Mouse (Mus musculus) forebrain, embryonic 10.5 days (tissue): ENCODE measurements around the gene Bicc1. TPM values are rescaled to one million over a fixed set of nuclear protein-coding genes. Genes with fewer than 3 reads are reported as not detected.

ENCODE experiments used
- DNase-seq: peaks from one replicate; pipeline ENCODE4 v3.0.0-alpha.2; 2017; ENCODE audit warnings: low spot score; ENCODE audit errors: extremely low spot score
- H3K27ac ChIP-seq: fragments of 300-500 bp; sonication (generic); 2 replicates; pipeline ENCODE4 v1.5.1; 2016; ENCODE audit warnings: mild to moderate bottlenecking
- H3K27me3 ChIP-seq: fragments of 300-500 bp; sonication (generic); 2 replicates; pipeline ENCODE4 v1.6.1; 2016; ENCODE audit warnings: mild to moderate bottlenecking; ENCODE audit not compliant: poor library complexity, severe bottlenecking
- H3K36me3 ChIP-seq: fragments of 300-500 bp; sonication (generic); replicated peaks from 2 replicates; pipeline ENCODE4 v1.6.1; 2016; ENCODE audit warnings: mild to moderate bottlenecking, moderate library complexity
- H3K4me1 ChIP-seq: fragments of 300-500 bp; sonication (generic); 2 replicates; pipeline ENCODE4 v1.6.1; 2016
- H3K4me3 ChIP-seq: fragments of 300-500 bp; sonication (generic); 2 replicates; pipeline ENCODE4 v1.5.1; 2016; ENCODE audit warnings: mild to moderate bottlenecking, moderate library complexity
- H3K9me3 ChIP-seq: fragments of 300-500 bp; sonication (generic); 2 replicates; pipeline ENCODE4 v1.6.1; 2016; ENCODE audit warnings: mild to moderate bottlenecking, moderate library complexity
- WGBS: fragments of 180-500 bp; shearing (Covaris S2); methylation state at CpG from one replicate; pipeline ENCODE4 v1.1.7; 2016; 5-methylcytosine and 5-hydroxymethylcytosine counted together
- polyA plus RNA-seq: library from polyadenylated mRNA; unstranded; fragments of >200 nt; fragmentation: Nextera tagmentation; extraction: Ambion mirVana; gene quantifications from 2 replicates; pipeline ENCODE4 v1.2.1, GENCODE M21; 2016

The Bicc1 gene
- polyA plus RNA-seq, 1 experiment from 2014 or later: 2.7 TPM

DNA sequence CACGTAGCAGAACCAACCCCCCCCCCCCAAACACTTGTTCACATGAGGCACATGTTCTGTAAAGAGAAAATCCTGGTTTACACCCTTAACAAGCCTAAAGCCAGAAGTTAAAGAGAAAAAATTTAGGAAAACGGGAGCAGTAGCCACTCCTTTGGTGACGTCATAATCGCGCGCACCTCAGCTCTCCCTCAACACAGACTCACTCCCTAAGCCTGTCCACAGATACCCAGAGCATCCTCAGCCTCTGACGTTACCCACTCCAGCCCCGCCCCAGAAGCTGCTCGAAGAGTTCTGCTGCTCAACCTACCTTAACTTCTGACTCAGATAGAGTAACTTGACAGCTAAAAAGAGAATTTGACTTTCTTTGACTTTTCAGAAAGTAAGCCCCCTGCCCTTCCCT, 28.2 kb downstream of the Bicc1 start:
- H3K4me1 ChIP-seq: peaks cover 5% of the 10 kb centered on the region; the same call in 1 of the 2 replicates
- DNase-seq: no peak
- H3K4me3 ChIP-seq: no peak overlapping the region
- no peak overlapping the region for H3K27ac ChIP-seq
- H3K9me3 ChIP-seq: no peaks in the 10 kb centered on the region
- H3K36me3 ChIP-seq: no peaks in the 10 kb centered on the region
- WGBS: 71% methylated on average over 9 of the region's 9 CpGs
- H3K27me3 ChIP-seq: no peaks in the 10 kb centered on the region

DNA sequence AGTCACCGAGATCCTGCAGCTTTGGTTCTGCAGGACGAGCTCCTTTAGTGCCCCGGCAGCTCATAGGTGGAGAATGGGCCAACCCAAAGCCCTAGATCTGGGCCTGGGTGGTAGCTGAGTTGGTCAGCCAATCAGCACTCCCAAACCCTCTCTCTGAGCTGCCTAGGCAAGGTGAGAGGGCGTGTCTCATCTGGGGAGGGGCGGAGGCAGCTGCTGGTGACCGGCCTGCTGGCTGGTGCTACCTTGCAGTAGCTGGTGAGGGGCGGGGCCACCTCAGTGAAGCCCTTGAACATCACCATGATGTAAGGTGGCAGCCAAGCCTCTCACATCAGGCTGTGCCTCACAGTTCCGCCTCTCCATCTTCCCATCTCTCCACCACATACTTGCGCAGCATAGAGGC, 29.2 kb downstream of the Bicc1 start:
- DNase-seq: no peak
- Histone ChIP-seq H3K27me3 (no peaks in the 10 kb centered on the region), H3K4me3 (no peak overlapping the region), H3K27ac (no peak overlapping the region), H3K4me1 (peaks cover 5% of the 10 kb centered on the region; the same call in 1 of the 2 replicates), H3K36me3 (no peaks in the 10 kb centered on the region), H3K9me3 (no peaks in the 10 kb centered on the region)
- WGBS: 56% methylated on average over 9 of the region's 9 CpGs

DNA sequence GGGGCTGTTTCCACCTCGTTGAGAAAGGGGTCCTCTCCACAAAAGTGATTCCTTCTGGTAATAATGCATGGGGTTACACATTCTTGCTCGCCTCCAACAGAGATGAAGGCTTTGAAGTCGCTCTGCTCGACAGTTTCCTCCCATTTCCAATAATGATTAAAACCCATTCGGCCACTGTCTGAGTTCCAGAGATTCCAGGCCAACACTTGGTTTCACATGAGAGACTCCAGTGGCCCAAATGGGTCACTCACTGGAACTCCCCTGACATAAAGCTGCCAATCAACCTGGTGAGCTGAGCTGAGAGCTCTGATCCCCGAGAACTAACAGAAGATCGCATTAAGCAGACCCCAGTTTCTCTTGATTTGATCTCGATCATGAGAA, 31.6 kb downstream of the Bicc1 start:
- peaks cover 5% of the 10 kb centered on the region; the same call in 1 of the 2 replicates for H3K4me1 ChIP-seq
- H3K9me3 ChIP-seq: no peaks in the 10 kb centered on the region
- no peaks in the 10 kb centered on the region for H3K36me3 ChIP-seq
- DNase-seq: no peak
- H3K4me3 ChIP-seq: no peak overlapping the region
- no peak overlapping the region for H3K27ac ChIP-seq
- 68% methylated on average over 8 of the region's 8 CpGs for WGBS
- no peaks in the 10 kb centered on the region for H3K27me3 ChIP-seq

DNA sequence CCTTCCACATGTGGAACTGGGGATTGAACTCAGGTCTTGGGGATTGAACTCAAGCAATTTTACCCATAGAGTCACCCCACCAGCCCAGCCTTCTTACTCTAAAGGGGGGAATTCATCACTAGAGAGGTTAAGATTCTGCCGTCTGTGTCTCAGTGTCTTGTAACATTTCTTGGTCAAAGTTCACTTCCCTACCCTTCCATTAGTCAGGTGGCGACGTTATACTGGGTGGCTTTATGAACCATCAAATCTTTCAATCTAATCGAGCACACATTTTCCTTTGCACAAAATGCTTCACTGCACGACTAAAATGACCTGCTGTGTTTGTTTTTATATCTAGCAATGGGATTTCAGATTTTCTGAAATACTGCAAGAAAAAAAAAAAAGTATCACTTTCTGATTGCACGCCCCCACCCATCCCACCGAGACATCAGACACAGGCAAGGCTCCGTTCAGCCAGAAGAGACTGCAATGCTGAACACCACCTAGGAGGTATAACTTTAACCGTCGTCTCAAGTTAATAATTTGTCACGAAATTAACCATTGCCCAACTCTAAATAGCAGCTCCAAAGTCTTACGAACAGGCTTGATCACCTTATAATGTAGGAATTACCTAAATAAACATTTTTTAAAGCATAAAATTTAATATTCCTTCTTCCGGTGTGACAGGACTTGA, 32.1 kb downstream of the Bicc1 start:
- WGBS: 81% methylated on average over 13 of the region's 13 CpGs
- H3K27me3 ChIP-seq: no peaks in the 10 kb centered on the region

DNA sequence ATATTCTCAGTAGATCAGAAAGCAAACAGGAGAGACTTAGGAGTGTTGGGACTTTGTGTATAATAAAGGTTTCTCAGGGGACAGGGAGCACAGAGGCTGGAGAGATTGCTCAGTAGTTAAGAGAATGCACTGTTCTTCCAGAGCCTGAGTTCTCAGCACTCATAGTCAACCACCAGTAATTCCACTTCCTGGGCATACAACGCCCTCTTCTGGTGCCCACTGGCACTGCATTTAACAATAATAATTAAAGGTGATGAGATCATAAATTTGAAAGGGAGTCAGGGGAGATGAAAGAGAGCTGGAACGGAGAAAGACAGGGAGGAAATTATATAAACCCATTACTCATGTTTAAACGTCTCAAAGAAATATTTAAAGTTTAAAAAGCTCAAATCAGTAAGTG, 35.5 kb downstream of the Bicc1 start:
- no peaks in the 10 kb centered on the region for H3K9me3 ChIP-seq
- no peak overlapping the region for H3K4me3 ChIP-seq
- no peak overlapping the region for H3K27ac ChIP-seq
- no peaks in the 10 kb centered on the region for H3K36me3 ChIP-seq
- no peak for DNase-seq
- H3K27me3 ChIP-seq: no peaks in the 10 kb centered on the region
- peaks cover 5% of the 10 kb centered on the region; the same call in 1 of the 2 replicates for H3K4me1 ChIP-seq
- WGBS: 57% methylated on average over 3 of the region's 3 CpGs

More for the DNA sequence above, 32.1 kb downstream of the Bicc1 start:
- no peak for DNase-seq
- peaks cover 5% of the 10 kb centered on the region; the same call in 1 of the 2 replicates for H3K4me1 ChIP-seq
- H3K36me3 ChIP-seq: no peaks in the 10 kb centered on the region
- H3K9me3 ChIP-seq: no peaks in the 10 kb centered on the region
- H3K27ac ChIP-seq: no peak overlapping the region
- H3K4me3 ChIP-seq: no peak overlapping the region

DNA sequence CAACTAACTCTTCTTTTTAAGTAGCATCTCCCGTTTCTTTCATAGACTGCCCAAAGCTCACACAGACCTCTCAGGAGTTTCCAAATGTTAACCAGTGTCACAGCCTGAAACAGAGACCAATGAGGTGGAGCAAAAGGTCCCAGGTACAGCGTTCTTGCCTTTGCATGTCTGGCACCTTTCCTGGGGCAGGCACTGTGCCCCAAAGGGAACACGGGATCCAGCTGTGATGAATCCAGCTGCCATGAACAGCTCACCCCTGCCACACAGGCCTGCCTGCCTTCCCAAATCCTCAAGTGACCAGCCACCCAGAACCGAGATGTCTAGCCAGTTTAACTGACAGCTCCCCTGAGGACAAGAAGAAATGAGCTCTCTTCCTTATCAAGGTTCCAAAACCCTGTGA, 36.1 kb downstream of the Bicc1 start:
- DNase-seq: no peak
- Histone ChIP-seq H3K27me3 (no peaks in the 10 kb centered on the region), H3K9me3 (no peaks in the 10 kb centered on the region), H3K36me3 (no peaks in the 10 kb centered on the region), H3K27ac (no peak overlapping the region), H3K4me1 (peaks cover 5% of the 10 kb centered on the region; the same call in 1 of the 2 replicates), H3K4me3 (no peak overlapping the region)
- 76% methylated on average over 4 of the region's 4 CpGs for whole genome bisulfite sequencing

DNA sequence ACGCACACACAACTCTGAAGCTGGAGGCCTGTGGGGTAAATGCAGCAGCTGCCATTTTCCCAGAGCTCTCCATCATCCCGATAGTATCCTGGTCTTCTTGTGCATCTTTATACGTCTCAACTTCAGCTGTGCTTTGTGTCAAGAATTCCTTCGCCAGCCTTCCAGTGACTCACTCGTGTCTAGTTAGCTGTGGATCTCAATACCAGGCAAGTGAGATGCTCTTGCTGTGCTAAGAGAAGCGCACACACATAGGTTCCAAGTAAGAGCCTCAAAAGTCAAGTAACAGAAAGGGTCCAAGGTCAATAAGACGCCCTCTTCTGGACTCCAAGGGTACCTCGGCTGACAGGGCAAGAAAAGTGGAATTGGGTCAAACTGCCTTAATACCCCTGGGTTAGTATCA, 37.0 kb downstream of the Bicc1 start:
- Histone ChIP-seq H3K4me1 (no peaks in the 10 kb centered on the region), H3K9me3 (no peaks in the 10 kb centered on the region), H3K36me3 (no peaks in the 10 kb centered on the region), H3K4me3 (no peak overlapping the region), H3K27me3 (no peaks in the 10 kb centered on the region), H3K27ac (no peak overlapping the region)
- WGBS: 82% methylated on average over 8 of the region's 8 CpGs
- no peak for DNase-seq

DNA sequence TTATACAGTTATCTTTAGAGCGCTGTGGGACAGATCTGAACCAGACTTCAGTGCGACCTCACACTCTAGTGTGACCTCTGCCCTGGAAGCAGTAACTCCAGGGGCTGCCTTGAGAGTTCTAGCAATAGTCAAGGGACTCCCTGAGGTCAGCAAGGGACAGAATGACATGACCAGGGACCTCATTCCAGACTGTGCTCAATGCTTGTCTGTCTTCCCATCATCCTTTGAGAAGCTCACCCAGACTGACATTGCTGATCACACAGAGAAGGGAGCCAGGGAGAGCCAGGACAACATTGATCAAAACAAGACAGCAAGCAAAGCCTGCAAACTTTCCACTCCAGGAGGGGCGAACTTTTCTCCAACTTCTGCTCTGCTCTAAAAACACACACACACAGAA, 38.7 kb downstream of the Bicc1 start:
- 83% methylated on average over 3 of the region's 3 CpGs for WGBS
- H3K27me3 ChIP-seq: no peaks in the 10 kb centered on the region
- no peak overlapping the region for H3K4me3 ChIP-seq
- H3K36me3 ChIP-seq: no peaks in the 10 kb centered on the region
- no peak overlapping the region for H3K27ac ChIP-seq
- no peaks in the 10 kb centered on the region for H3K9me3 ChIP-seq
- no peak for DNase-seq
- H3K4me1 ChIP-seq: no peaks in the 10 kb centered on the region

DNA sequence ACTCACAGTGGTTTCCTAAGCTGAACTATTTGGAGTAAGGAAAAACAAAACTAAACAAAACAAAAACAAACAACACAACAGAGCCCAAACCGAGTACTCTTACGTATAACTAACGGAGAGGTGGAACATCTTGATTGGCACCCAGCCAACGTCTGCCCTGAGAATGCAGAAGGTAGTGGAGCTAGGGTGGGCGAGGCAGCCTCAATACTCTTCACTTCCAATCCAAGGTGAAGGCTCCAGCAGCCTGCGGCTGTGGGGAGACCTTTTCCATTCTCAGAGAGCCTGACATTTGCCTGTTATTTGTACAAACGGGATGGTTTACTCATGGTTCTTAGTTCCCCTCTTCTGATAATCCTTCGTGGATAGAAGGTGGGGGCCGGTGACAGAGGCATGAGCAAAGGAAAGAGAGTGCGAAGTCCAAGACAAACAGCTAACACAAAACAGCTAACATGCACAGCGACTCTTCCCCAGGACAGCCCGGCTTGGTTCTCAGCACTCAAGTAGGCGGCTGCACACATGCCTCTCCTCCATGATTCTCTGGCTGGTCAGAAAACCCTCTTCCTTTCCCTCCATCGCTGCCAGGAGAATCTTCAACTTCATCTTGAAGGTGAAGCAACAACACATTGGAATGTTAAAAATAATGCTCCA, 39.3 kb downstream of the Bicc1 start:
- Histone ChIP-seq H3K27me3 (no peaks in the 10 kb centered on the region), H3K9me3 (no peaks in the 10 kb centered on the region), H3K4me3 (no peak overlapping the region), H3K36me3 (no peaks in the 10 kb centered on the region), H3K27ac (no peak overlapping the region), H3K4me1 (no peaks in the 10 kb centered on the region)
- no peak for DNase-seq
- WGBS: 87% methylated on average over 14 of the region's 14 CpGs

DNA sequence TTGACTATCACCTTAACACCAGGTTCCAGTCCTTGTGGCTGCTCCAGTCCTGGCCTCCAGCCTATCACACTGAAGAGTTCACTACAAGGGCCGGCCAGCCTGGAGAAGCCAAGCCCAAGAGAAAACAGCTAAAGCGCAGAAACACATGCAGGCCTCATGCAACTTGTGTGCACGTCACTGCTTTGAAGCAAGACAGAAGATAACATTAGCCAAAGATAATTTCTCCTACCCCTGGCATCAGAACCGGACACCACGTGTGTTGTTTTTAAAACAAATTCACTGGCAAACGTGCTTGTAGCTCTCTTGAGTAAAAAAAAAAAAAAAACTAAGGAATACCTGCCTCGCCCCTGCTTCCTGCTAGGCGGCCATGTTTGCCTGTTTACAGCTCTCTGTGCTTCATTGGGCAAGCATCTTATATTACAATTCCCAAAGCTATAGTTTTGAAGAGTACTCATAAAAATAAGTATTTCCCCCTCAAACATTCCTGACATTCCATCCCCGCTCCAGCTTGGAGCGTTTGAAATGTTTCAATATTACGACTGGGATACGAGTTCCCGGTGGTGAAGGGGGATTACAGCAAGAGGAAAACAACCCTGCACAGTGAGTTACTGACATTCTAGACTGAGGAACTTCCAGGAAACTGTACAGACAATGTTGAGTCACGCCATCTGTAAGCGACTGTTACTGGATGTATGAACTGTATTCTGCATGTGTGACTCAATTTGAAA, 40.2 kb downstream of the Bicc1 start:
- 86% methylated on average over 15 of the region's 15 CpGs for WGBS
- H3K4me3 ChIP-seq: no peak overlapping the region
- H3K4me1 ChIP-seq: no peaks in the 10 kb centered on the region
- H3K27ac ChIP-seq: no peak overlapping the region
- H3K9me3 ChIP-seq: no peaks in the 10 kb centered on the region
- H3K36me3 ChIP-seq: no peaks in the 10 kb centered on the region
- no peaks in the 10 kb centered on the region for H3K27me3 ChIP-seq
- no peak for DNase-seq

DNA sequence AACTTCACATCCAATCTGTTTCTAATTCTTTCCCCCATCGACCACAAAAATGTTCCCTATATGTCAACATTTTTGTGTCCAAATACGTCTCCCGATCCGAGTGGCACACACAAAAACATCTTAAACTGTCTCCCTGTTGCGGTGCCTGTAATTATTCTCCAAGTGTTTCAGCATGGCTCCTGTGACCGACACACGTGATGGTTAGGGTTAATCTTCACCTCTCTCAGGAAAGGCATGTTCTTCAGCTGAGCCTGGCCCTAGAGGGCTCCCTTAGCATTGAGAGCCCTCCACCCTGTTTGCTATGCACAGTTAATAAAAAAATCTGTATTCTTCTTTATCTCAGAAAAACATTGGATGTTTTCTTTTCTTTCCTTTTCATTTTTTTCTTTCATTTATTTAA, 41.7 kb downstream of the Bicc1 start:
- Histone ChIP-seq H3K27me3 (no peaks in the 10 kb centered on the region), H3K27ac (no peak overlapping the region), H3K9me3 (no peaks in the 10 kb centered on the region), H3K4me1 (no peaks in the 10 kb centered on the region), H3K36me3 (no peaks in the 10 kb centered on the region), H3K4me3 (no peak overlapping the region)
- 93% methylated on average over 7 of the region's 7 CpGs for WGBS
- DNase-seq: no peak

DNA sequence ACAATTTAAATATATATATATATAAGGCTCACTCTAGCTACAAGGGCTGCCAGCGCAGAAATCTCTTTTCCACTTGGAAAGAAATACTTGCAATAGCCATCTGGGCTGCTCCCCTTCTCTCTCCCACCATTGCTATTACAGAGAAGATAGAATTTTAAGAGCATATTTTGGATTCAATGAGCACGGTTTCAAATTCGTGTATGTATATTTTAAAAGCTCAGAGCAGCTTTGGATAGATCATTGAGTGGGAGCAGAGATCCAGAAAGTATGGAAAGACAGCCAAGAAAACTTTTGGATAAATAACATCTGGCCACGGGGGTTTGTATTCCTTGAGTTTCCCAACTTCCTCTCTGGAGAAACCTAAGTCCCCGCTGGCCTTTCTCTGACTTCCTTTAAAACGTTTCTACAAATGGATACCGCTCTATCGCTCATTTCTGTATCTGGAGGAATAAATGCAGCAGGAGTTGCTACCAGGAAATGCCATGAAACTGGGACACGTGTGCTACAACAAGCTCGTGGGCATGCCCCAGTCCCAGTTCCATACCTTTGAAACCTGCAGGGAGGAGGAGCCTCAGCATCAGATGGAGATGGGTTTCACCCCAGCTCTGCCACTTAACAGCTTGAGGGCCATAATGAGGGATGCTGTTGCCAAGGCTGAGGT, 45.1 kb downstream of the Bicc1 start:
- Histone ChIP-seq H3K9me3 (peaks cover 3% of the 10 kb centered on the region; the same call in 1 of the 2 replicates), H3K4me3 (no peak overlapping the region), H3K36me3 (no peaks in the 10 kb centered on the region), H3K27me3 (no peaks in the 10 kb centered on the region), H3K27ac (no peak overlapping the region), H3K4me1 (no peaks in the 10 kb centered on the region)
- 90% methylated on average over 10 of the region's 10 CpGs for WGBS
- no peak for DNase-seq
